Mouse (Mus musculus): Measurements from ENCODE around the gene Tnfrsf19.

GRCm38 (mm10) chr14:61059316-61059945 lies 13.1 kb upstream of the Tnfrsf19 start:
- TF ChIP-seq CTCF (IDR thresholded peaks at IDR 0.05; ENCODE audit: insufficient read depth, low read depth, low read length) (no peak), POLR2A (IDR thresholded peaks at IDR 0.05; ENCODE audit: insufficient read depth, low read depth, low read length) (no peak)
